Mouse (Mus musculus) embryonic facial prominence, embryonic 12.5 days (tissue): Measurements from ENCODE around the gene Olfr691. TPM values are rescaled to one million over a fixed set of nuclear protein-coding genes. Genes with fewer than 3 reads are reported as not detected.

Source experiments
- ATAC-seq: fragments of 200-750 bp; cut with Nextera tagmentation; 2 replicates; pipeline ENCODE4 v1.8.0; 2017; ENCODE audit not compliant: insufficient number of reproducible peaks, insufficient read depth, low FRiP score, low TSS enrichment
- H3K27ac ChIP-seq: fragments of 300-500 bp; sonication (generic); 2 replicates; pipeline ENCODE4 v1.5.1; 2016; ENCODE audit warnings: mild to moderate bottlenecking
- H3K27me3 ChIP-seq: fragments of 300-500 bp; sonication (generic); 2 replicates; pipeline ENCODE4 v1.6.1; 2016; ENCODE audit warnings: mild to moderate bottlenecking, moderate library complexity
- H3K36me3 ChIP-seq: fragments of 300-500 bp; sonication (generic); 2 replicates; pipeline ENCODE4 v1.6.1; 2016; ENCODE audit warnings: mild to moderate bottlenecking
- H3K4me1 ChIP-seq: fragments of 300-500 bp; sonication (generic); 2 replicates; pipeline ENCODE4 v1.6.1; 2016
- H3K4me2 ChIP-seq: fragments of 300-500 bp; sonication (generic); replicated peaks from 2 replicates; pipeline ENCODE4 v1.6.1; 2016; ENCODE audit warnings: mild to moderate bottlenecking, moderate library complexity
- H3K4me3 ChIP-seq: fragments of 300-500 bp; sonication (generic); 2 replicates; pipeline ENCODE4 v1.5.1; 2016; ENCODE audit warnings: mild to moderate bottlenecking
- H3K9ac ChIP-seq: fragments of 300-500 bp; sonication (generic); 2 replicates; pipeline ENCODE4 v1.6.1; 2016; ENCODE audit warnings: mild to moderate bottlenecking, moderate library complexity
- H3K9me3 ChIP-seq: fragments of 300-500 bp; sonication (generic); 2 replicates; pipeline ENCODE4 v1.6.1; 2016; ENCODE audit warnings: mild to moderate bottlenecking, moderate library complexity
- WGBS: fragments of 180-500 bp; shearing (Covaris S2); methylation state at CpG from one replicate; pipeline ENCODE4 v1.1.7; 2016; 5-methylcytosine and 5-hydroxymethylcytosine counted together
- polyA plus RNA-seq: library from polyadenylated mRNA; unstranded; fragments of >200 nt; fragmentation: Nextera tagmentation; extraction: Ambion mirVana; gene quantifications from 2 replicates; pipeline ENCODE4 v1.2.1, GENCODE M21; 2016

Gene Olfr691
- not detected in 2 replicates for polyA plus RNA-seq

GRCm38 (mm10) chr7:105342170-105342569, at the start of gene Olfr691:
Olfr691 (minus strand) TSS chr7:105342270.
- H3K36me3 ChIP-seq = no peaks in the 10 kb centered on the region
- no peaks in the 10 kb centered on the region for H3K27me3 ChIP-seq
- H3K9ac ChIP-seq = no peak within 1 kb of the TSS
- ATAC-seq = no peak
- 49% methylated on average over 1 of the region's 1 CpGs for WGBS
- no peak within 1 kb of the TSS for H3K27ac ChIP-seq
- H3K9me3 ChIP-seq = no peaks in the 10 kb centered on the region
- H3K4me2 ChIP-seq = no peak within 1 kb of the TSS
- no peaks in the 10 kb centered on the region for H3K4me1 ChIP-seq
- H3K4me3 ChIP-seq = no peak within 1 kb of the TSS

- Histone ChIP-seq H3K4me2 (no peak overlapping the region), H3K36me3 (peaks cover 47% of the 10 kb centered on the region), H3K27me3 (no peaks in the 10 kb centered on the region), H3K9ac (no peak overlapping the region), H3K27ac (no peak overlapping the region), H3K9me3 (no peaks in the 10 kb centered on the region), H3K4me3 (no peak overlapping the region), H3K4me1 (no peaks in the 10 kb centered on the region)
- no peak for ATAC-seq
- 92% methylated on average over 2 of the region's 2 CpGs for WGBS
Measured at GRCm38 (mm10) chr7:105390236-105390635, 48.2 kb upstream of the Olfr691 start.

- Histone ChIP-seq H3K4me3 (no peak overlapping the region), H3K36me3 (peaks cover 68% of the 10 kb centered on the region), H3K4me2 (no peak overlapping the region), H3K9me3 (no peaks in the 10 kb centered on the region), H3K27me3 (no peaks in the 10 kb centered on the region), H3K4me1 (no peaks in the 10 kb centered on the region), H3K27ac (no peak overlapping the region), H3K9ac (no peak overlapping the region)
- ATAC-seq = no peak
- 89% methylated on average over 2 of the region's 2 CpGs for WGBS
Measured at GRCm38 (mm10) chr7:105387696-105388095, 45.6 kb upstream of the Olfr691 start.

DNA sequence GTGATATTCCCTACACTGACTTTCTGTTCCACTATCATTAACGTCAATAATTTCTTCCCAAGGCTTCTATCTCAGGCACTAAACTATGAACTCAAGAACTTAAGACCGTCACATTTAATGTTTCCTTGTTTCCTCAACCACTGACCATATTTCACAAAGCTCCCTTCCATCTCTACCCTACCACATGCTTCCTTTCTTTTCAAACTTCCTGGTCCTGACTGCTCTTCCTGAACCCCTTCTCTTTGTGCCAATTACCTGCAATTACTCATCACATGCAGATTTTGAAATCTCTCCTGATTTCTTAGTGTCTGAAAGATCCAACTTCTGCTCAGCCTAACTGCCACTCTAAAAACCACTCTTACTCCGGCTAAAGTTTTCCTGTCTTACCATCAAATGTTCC, 38.3 kb upstream of the Olfr691 start:
- H3K4me2 ChIP-seq = no peak overlapping the region
- H3K9ac ChIP-seq = no peak overlapping the region
- H3K27ac ChIP-seq = no peak overlapping the region
- no peaks in the 10 kb centered on the region for H3K4me1 ChIP-seq
- ATAC-seq = no peak
- H3K27me3 ChIP-seq = no peaks in the 10 kb centered on the region
- no peak overlapping the region for H3K4me3 ChIP-seq
- no peaks in the 10 kb centered on the region for H3K9me3 ChIP-seq
- peaks cover 78% of the 10 kb centered on the region for H3K36me3 ChIP-seq
- WGBS = 93% methylated on average over 3 of the region's 3 CpGs

DNA sequence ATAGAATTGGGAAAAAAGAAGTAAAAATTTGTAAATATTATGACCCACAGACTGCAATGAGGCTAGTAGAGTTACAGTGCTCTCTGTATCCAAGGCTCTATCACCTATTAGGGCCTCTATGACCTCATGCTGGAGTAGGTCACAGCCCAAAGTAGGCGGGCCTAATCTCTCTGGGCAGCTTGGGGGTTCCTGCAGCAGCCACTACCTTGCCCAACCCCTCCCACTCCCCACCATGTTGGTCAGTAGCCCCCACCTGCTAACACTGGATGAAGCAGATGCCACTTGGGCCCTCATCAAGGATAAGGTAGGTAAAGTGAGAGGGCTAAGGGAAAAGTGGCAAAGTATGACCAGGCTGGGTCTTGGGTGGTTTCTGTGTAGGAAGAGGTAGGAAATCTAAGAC, 32.8 kb upstream of the Olfr691 start, which contains the start of gene Gm5901:
TSS of gene Gm5901 (plus strand) at position 173 of the 400 bp plus-strand sequence.
- 100% methylated on average over 1 of the region's 1 CpGs for WGBS
- peaks cover 41% of the 10 kb centered on the region for H3K36me3 ChIP-seq

GRCm38 (mm10) chr7:105373976-105374375, 31.9 kb upstream of the Olfr691 start:
- 94% methylated on average over 3 of the region's 3 CpGs for WGBS
- no peak for ATAC-seq
- H3K9me3 ChIP-seq = no peaks in the 10 kb centered on the region
- peaks cover 32% of the 10 kb centered on the region for H3K36me3 ChIP-seq
- H3K4me3 ChIP-seq = no peak overlapping the region
- H3K27me3 ChIP-seq = no peaks in the 10 kb centered on the region
- no peak overlapping the region for H3K27ac ChIP-seq
- H3K9ac ChIP-seq = no peak overlapping the region
- H3K4me1 ChIP-seq = no peaks in the 10 kb centered on the region
- H3K4me2 ChIP-seq = no peak overlapping the region

More for the DNA sequence above, 32.8 kb upstream of the Olfr691 start, which contains the start of gene Gm5901:
- Histone ChIP-seq H3K4me1 (no peaks in the 10 kb centered on the region), H3K9ac (no peak within 1 kb of the TSS), H3K27me3 (no peaks in the 10 kb centered on the region), H3K9me3 (no peaks in the 10 kb centered on the region), H3K27ac (no peak within 1 kb of the TSS), H3K4me3 (no peak within 1 kb of the TSS), H3K4me2 (no peak within 1 kb of the TSS)
- no peak for ATAC-seq

GRCm38 (mm10) chr7:105373509-105373908, 31.4 kb upstream of the Olfr691 start:
- Histone ChIP-seq H3K9me3 (no peaks in the 10 kb centered on the region), H3K4me1 (no peaks in the 10 kb centered on the region), H3K4me3 (no peak overlapping the region), H3K9ac (no peak overlapping the region), H3K27me3 (no peaks in the 10 kb centered on the region), H3K4me2 (no peak overlapping the region), H3K36me3 (peaks cover 27% of the 10 kb centered on the region), H3K27ac (no peak overlapping the region)
- no peak for ATAC-seq
- whole genome bisulfite sequencing = 92% methylated on average over 4 of the region's 4 CpGs

GRCm38 (mm10) chr7:105372912-105373311, 30.8 kb upstream of the Olfr691 start:
- H3K27ac ChIP-seq = no peak overlapping the region
- no peak overlapping the region for H3K4me2 ChIP-seq
- peaks cover 21% of the 10 kb centered on the region for H3K36me3 ChIP-seq
- 83% methylated on average over 1 of the region's 1 CpGs for WGBS
- no peak for ATAC-seq
- no peaks in the 10 kb centered on the region for H3K4me1 ChIP-seq
- no peak overlapping the region for H3K4me3 ChIP-seq
- H3K9ac ChIP-seq = no peak overlapping the region
- H3K27me3 ChIP-seq = no peaks in the 10 kb centered on the region
- no peaks in the 10 kb centered on the region for H3K9me3 ChIP-seq

DNA sequence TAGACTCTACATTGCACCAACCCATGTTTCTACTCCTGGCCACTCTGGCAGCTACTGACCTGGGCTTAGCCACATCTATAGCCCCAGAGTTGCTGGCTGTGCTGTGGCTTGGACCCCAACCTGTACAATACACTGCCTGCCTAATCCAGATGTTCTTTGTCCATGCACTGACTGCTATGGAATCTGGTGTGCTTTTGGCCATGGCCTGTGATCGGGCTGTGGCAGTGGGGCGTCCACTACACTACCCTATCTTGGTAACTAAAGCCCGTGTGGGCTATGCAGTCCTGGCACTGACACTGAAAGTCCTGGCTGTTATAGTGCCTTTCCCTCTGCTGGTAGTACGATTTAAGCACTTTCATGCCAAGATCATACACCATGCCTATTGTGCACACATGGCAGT, 26.5 kb upstream of the Olfr691 start:
- H3K9me3 ChIP-seq = no peaks in the 10 kb centered on the region
- H3K27me3 ChIP-seq = no peaks in the 10 kb centered on the region
- H3K4me1 ChIP-seq = no peaks in the 10 kb centered on the region
- peak; percentile 47; the same call in 1 of the 2 replicates for ATAC-seq
- no peak overlapping the region for H3K9ac ChIP-seq
- H3K36me3 ChIP-seq = peaks cover 4% of the 10 kb centered on the region; the same call in 1 of the 2 replicates
- 94% methylated on average over 4 of the region's 4 CpGs for WGBS
- H3K4me2 ChIP-seq = no peak overlapping the region
- H3K27ac ChIP-seq = no peak overlapping the region
- no peak overlapping the region for H3K4me3 ChIP-seq

DNA sequence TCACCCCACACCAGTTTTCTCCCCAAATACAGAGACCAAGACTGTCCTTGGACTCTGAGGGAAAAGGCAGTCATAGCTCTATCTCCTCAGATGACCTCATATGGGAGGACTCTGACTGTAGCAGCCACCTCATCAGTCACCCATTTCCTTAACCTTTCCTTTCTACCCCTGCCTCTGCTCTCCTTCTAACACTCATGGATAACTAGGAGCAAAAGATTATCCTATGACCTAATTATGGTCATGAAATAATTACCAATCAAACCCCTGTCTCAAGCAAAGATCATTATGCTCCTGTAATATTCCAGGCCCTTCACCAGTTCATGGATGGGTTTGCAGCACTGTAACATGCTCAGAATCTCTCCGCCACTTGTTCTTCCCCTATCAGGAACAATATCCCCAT, 25.9 kb upstream of the Olfr691 start, which contains the start of gene Olfr692:
TSS of gene Olfr692 (plus strand) at position 301 of the 400 bp plus-strand sequence.
- no peak within 1 kb of the TSS for H3K4me3 ChIP-seq
- H3K27ac ChIP-seq = no peak within 1 kb of the TSS
- H3K27me3 ChIP-seq = no peaks in the 10 kb centered on the region
- no peaks in the 10 kb centered on the region for H3K36me3 ChIP-seq
- H3K9ac ChIP-seq = no peak within 1 kb of the TSS
- WGBS = 88% methylated on average over 1 of the region's 1 CpGs
- no peaks in the 10 kb centered on the region for H3K9me3 ChIP-seq
- H3K4me1 ChIP-seq = no peaks in the 10 kb centered on the region
- no peak within 1 kb of the TSS for H3K4me2 ChIP-seq
- ATAC-seq = no peak

DNA sequence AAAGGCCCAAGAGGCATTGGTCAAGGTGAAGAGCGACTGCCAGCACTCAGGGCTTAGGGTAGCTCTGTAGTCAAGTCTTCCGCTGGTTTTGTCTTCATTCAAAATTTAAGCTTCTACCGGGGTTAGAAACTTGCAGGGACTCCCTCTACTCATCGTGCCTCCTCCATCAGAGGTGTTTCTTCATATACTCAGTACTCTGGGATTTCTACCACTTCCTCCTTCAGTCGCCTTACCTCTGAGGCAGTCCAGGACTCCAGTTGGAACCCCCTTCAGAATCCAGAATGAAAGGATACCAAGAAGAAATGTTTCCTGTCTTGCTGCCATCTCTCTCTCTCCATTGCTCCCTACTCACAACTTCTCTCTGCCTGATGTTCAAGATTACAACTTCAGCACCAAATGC, 25.2 kb upstream of the Olfr691 start:
- no peak for ATAC-seq
- H3K9me3 ChIP-seq = no peaks in the 10 kb centered on the region

DNA sequence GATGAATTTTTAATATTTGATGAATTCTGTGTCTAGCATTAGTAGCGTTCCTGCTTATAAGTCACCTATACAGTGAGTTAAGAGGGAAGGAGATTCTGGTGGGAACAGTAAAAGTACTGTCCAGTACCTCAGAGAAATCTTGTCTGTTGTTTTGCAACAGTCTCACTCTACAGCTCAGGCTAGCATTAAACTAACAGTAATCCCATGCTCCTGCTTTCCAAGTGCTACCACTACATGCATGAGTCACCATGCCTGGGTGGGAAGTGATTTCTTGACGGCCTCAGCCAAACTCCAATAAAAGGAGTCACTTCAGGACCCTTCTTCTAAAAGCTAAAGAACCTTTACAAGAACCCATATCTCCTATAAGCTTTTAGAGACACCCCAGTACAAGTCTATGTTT, 19.6 kb upstream of the Olfr691 start:
- no peak overlapping the region for H3K4me2 ChIP-seq
- 88% methylated on average over 2 of the region's 2 CpGs for WGBS
- H3K27ac ChIP-seq = no peak overlapping the region
- no peaks in the 10 kb centered on the region for H3K36me3 ChIP-seq
- ATAC-seq = no peak
- no peak overlapping the region for H3K4me3 ChIP-seq
- H3K27me3 ChIP-seq = no peaks in the 10 kb centered on the region
- no peak overlapping the region for H3K9ac ChIP-seq
- no peaks in the 10 kb centered on the region for H3K9me3 ChIP-seq
- H3K4me1 ChIP-seq = no peaks in the 10 kb centered on the region

More for the DNA sequence above, 25.2 kb upstream of the Olfr691 start:
- no peak overlapping the region for H3K4me3 ChIP-seq
- H3K27me3 ChIP-seq = no peaks in the 10 kb centered on the region
- WGBS = 85% methylated on average over 5 of the region's 5 CpGs
- H3K9ac ChIP-seq = no peak overlapping the region
- H3K36me3 ChIP-seq = no peaks in the 10 kb centered on the region
- H3K4me1 ChIP-seq = no peaks in the 10 kb centered on the region
- no peak overlapping the region for H3K4me2 ChIP-seq
- H3K27ac ChIP-seq = no peak overlapping the region
